Mouse (Mus musculus): ENCODE data around the gene Erc2.
"Not testable (repeated sequence)": the region's sequence is repeated elsewhere in the genome, so short reads cannot be mapped to it uniquely, and the experiment has no call there.

Erc2 gene

DNA sequence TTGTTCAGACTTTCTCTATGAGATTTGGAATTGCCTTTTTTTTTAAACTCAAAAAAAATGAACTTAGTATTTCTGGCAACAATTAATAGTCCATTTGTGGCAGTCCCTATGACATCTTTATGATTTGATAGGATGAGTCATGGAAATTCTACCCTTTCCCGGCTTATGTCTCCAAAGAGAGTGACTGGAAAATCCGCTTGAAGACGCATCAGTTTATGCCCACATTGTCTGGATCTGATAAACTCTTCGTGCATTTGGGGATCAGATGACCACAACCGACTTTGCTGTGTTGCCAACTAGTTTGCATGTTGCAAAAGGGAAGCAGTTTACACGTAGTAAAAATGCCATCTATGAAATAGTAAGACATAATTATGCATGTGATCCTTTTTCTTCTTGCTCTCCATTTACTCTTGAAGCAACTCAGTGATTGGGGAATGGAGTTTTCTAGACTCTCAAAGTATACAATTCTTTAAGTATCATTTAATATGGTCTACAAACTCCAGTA lies 215.4 kb downstream of the Erc2 start:
- no peak for DNase-seq

GRCm38 (mm10) chr14:27840120-27840519 lies 217.9 kb downstream of the Erc2 start:
- DNase-seq = no peak

DNA sequence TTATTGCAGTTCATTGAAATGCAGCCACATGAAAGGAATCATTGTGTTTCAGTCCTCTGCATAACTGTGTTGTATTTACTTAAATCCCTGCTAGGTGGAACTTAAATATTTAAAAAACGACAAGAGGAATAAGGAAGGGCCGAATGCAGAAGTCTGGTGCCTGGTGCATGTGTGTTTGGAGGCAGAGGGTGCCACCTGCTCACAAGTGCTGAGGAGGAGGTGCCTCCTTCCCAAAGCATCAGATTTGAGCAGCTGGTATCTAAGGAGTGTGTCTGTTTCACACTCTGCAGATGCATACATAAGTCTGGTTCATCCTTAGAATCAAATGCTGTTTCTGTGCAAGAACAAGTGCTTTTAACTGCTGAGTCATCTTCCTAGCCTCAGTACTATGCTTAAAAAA lies 224.6 kb downstream of the Erc2 start:
- no peak for DNase-seq

DNA sequence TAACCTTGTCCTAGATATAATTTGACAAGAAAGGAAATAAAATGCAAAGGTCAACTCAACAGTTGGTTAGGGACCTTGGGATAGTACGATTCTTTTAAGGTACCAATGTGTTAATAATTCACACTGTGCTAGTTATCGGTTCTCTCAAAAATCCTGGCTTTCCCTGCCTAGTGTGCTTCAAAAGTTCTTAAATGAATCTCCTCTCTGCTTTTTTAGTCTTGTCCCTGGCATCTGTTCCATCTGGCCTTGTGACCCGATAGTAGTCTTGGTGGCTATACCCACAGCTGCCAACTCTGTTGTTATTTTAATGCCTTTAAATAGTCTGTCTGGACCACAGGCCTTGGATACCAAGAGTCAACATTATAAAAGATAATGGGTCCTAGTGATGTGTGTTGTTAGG lies 225.1 kb downstream of the Erc2 start:
- DNase-seq = no peak

DNA sequence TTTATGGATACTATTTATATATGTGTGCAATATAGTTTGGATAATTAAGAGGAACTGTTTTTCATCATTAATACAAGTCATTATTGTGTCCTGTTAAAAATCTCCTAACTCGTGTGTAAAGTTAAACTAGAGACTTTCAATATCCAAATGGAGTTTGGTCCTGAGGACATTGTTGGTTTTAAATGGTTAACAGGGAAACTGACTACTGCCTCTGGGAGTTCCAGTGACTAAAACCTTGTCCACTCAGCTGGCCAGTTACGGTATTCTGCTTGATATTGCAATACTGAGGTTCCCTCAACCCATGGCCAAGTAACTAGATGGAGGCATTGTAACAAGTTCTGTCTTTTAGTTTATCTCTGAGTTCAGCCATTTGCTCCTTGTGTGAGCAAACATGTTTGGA lies 229.0 kb downstream of the Erc2 start:
- no peak for DNase-seq

DNA sequence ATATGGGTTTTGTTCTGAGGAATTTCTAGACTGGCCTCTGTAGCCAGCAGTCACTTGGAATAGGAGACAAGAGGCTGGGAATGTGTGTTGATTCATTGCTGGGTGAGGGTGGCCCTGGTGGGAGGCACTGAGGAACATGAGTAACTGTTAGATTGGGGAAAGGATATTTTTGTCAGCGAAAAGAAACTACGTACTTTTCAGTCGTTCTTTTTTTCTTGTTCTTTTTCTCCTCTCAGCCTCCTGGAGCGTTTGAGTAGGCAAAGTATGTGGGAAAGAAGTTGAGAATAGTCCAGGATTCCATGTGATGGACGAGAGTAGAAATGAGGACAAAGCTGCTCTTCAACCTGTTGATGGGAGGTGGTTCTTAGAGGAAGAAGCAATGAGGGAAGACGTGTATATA lies 230.4 kb downstream of the Erc2 start:
- no peak for DNase-seq

DNA sequence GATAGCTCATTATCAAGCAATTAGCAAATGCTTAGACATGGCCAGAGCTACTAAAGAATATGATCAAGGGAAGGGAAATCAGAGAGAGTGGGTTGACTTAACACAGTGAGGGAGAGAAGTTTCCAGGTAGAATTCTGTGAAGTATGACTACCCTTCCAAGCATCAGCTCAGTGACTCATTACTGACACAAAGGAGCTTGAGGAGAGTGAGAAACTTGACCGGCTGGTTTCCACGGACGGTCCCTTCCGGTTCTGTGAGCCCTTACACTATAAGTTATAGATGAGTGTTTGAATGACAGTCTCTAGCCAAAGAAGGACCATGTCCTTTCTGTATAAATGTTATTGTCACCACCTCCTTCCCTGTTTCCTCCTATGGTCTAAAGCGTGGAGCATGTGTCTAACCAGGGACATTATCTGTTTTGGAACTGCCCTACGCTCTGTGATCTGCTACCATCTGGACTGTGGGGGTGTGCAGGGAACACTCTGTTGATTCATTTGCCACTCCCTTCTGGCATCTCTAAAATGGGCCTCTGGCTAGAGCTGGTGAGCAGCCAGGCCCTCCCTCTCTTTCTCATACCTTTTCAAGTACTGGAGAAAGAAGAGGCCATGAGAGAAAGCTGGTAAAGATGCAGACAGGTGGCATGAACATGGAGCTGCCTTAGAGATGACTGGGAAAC lies 238.3 kb downstream of the Erc2 start:
- peak; percentile 52 for DNase-seq

DNA sequence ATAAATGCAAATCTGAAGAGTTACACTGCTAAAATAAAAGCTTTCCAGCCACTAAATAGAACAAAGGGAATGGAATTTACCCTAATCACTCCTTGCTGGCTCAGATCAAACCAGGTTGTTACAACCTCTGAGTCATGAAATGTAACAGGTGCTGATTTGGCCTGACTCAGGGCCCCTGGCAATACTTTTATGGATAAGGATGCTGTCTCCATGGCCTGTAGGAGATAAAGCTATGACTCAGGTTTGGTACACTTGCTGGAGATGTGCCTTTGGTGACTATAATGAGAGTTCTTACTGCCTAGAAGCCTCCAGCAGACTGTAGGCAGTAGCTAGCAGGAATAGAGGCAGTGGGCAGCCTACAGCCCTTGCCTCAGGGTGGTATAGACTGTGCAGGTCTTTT lies 240.1 kb downstream of the Erc2 start:
- DNase-seq = peak; percentile 25

- DNase-seq = no peak
Observed at GRCm38 (mm10) chr14:27867386-27867785, 245.2 kb downstream of the Erc2 start.

GRCm38 (mm10) chr14:27873619-27874018 lies 251.4 kb downstream of the Erc2 start:
- DNase-seq = no peak

- DNase-seq = no peak
Observed at GRCm38 (mm10) chr14:27875991-27876411, 253.8 kb downstream of the Erc2 start.

GRCm38 (mm10) chr14:27881972-27882371 lies 259.7 kb downstream of the Erc2 start:
- DNase-seq = no peak

DNA sequence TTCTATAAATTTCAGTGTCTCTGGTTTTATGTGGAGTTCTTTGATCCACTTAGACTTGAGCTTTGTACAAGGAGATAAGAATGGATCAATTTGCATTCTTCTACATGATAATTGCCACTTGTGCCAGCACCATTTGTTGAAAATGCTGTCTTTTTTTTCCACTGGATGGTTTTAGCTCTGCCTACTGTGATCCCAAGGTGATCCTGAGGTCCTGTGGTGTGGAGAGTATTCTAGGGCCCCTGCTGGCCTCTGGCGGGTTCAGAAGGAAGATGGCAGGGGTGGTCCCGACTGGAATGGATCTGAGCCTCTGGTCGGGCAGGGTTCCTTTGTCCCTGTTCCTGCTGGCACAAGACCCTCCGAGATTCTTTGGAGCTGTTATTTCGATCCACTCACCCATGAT lies 264.1 kb downstream of the Erc2 start:
- not testable (repeated sequence) for DNase-seq

DNA sequence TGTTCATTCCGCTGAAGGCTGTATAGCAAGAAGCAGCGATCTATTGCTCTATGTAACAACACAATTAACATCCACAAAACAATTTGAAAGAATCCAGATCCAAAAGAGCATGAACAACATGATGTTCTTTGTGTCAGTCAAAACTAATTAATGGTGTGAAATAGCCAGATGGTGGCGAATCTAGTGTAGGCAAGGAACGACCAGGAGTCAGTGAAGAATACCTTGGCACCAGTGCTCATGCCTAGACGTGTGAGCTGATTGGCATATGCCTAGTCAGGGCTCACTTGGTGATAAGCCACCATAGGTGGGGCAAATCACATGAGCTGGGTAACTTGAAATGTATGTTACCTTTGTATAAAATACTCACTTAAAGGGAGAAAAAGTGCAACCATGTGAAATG lies 265.3 kb downstream of the Erc2 start:
- no peak for DNase-seq

DNA sequence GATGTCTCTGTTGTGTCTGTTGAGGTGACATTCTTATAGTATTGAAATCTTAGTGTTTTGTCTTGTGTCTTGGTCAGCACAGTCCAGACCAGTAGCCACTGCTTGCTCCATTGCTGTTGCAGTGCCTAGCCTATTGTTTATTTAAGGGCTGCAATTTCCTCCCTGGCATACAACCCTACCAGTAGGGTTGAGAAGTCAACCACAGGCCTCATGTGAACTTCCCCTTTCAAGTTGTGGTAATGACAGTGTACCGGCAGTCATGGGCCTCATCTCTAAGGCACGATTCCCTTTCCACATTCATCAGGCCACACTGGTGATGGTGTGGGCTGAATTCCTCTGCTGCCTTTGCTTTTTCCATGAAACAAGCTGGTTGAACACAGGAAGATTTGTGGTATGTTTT lies 267.4 kb downstream of the Erc2 start:
- no peak for DNase-seq

GRCm38 (mm10) chr14:27892416-27892815 lies 270.2 kb downstream of the Erc2 start:
- DNase-seq = no peak

GRCm38 (mm10) chr14:27901772-27902171 lies 279.5 kb downstream of the Erc2 start:
- DNase-seq = no peak

DNA sequence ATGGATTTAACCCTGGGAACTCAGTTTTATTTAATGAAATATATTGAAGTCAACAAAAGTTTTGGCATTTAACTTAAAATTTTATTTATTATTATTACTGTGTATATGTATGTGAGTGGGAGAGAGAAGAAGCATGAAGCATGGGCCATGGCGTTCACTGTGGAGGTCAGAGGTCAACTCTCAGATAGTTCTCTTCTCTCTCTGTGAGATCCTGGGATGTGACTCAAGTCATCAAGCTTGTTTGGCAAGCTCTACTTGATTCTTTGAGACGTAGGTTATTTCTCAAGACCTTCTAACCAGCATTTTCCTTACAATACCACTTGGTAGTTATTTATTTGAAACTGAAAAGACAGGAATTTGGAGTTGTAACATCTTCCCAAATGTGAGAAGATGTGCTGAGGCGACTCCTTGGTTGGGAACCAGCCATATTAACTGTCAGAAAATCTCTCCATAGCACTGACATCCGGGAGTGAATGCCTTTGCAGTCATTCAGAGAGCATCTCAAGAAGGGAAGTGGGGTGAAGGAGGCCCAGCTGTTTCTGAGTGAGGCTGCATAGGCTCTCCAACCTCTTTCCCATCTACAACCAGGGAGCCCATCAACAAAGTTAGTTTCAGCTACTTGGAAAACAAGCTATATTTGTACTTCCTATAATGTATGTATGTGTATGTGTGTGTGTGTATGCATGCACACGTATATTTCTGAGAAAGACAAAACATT lies 299.6 kb downstream of the Erc2 start:
- no peak for DNase-seq

DNA sequence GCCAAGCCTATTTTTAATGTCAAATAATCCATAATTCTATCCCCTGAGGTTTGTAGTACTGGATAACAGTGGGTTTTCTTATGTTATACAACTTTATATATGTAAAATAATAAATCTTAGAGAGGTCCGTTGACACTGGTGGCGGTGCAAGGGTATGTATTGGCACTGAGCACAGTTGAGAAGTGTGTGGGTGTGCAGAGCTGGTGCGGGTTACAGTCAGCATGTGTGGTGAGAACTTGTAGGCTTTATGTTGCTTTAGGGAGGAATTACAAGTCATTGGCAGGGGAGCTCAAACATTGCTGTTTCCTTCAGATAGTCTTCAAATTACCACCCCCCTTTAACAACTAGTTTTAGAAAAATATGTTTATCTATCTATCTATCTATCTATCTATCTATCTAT lies 305.1 kb downstream of the Erc2 start:
- no peak for DNase-seq

DNA sequence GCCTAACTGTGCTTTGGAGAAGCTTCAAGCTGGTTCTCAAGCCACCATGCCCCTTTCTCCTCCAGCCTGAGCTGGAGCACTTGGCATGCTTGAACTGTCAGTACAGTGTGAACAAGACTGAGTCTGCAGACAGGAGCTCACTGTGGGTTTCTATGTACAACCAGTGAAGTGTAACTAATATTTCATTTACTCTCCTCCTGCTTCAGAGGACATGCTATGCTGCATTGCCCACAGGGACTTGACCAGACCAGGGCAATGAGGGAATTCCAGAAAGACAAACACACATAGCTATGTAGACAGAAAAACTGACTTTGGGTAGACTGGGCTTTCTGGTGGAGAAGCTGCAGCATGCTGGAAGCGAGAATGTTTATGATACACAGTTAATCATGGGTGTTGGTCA lies 311.3 kb downstream of the Erc2 start:
- no peak for DNase-seq

DNA sequence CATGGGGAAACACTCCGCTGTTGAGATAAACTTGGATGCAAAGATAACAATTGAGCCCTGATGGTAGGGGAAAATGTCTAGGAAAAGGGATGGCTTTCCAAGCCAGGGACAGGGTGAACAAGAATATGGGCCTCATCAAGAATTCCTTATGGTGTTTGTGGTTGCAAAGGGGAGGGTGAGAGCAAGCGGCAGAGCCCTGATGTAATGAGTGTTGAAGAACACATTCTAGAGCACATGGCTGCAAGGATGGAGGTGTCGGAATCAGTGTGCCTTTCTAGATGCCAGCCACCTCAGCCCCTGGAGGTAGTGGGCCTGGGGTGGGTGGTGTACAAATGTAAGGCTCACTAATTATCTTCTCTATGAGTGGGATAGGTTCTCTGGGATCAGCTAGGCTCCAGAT lies 313.5 kb downstream of the Erc2 start:
- DNase-seq = no peak

DNA sequence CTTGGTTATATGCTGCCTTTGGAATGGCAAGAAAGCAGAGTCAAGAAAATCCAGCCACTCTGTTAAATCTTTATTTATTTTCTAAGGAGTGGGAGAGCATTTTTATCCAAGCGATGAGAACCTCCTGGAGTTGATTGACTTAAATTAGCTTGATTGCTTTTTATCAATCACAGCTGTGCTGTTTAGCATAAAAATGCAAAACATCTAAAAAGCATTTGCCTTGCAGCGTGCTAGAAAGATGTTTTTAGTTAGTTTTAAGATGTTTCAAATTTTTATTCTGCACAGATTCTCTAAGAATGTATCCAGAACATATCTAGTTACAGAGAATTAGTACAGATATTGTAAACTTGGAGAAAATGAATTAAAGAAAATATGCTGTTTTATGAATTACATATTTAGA lies 315.7 kb downstream of the Erc2 start:
- no peak for DNase-seq

DNA sequence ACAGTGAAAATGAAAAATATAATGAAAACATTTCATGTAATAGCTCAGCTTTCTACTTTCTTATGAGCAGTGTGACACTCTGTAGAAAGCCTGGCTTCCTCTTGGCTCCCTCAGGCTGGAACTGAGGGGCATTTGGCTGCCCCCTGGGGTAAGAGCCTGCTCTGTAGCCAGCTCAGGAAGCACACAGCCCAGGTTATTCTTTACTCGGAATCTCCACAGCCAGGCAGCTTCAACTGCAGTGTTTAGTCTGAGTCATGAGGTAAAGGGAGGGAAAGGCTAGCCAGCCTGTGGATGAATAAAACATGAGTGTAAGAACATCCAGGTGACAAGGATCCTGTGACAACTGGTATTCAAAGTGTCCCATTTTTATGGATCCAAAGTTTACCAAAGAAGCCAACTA lies 323.0 kb downstream of the Erc2 start:
- peak; percentile 18 for DNase-seq

DNA sequence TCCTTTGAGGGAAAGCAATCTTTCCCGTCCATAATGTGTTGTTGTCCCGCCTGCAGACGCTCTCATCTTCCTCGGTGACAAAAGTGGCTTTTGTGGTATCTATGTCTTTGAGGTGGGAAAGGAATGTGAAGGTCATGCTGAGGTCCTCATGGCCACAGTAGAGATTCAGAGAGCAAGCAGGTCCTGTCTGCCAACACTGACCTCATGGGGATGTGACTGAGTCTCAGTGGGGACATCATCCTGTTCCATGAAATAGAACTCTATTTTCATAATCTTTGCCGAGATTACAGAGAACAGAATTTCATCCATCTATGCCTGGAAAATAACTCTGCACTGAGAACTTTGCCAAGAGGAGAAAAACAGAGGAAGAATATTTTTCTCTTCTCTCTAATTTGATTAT lies 324.0 kb downstream of the Erc2 start:
- DNase-seq = no peak

DNA sequence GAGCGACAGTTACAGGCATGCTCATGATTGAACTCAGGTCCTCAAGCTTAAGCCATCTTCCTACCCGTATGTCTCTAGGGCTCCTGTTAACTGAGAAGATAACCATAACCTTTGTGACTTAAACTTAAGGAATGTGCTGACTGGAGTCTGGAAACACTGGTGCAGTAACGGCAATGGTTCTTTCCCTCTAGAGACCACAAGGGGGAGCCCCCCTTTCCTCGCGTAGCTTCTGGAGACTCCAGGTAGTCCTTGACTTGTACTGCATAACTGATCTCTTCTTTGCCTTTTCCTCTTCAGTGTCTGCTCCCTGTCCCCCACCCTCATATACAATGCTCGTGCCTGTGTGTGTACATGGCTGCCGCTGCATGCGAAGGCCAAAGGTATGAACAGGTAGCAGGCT lies 326.2 kb downstream of the Erc2 start:
- DNase-seq = no peak

Measured in cerebellum, adult 8-10 months (tissue).